Mouse (Mus musculus) limb, embryonic 14.5 days (tissue): ENCODE data around the gene Ncoa1. TPM values are rescaled to one million over a fixed set of nuclear protein-coding genes. Genes with fewer than 3 reads are reported as not detected.

Experiments
- ATAC-seq: fragments of 200-750 bp; cut with Nextera tagmentation; 2 replicates; pipeline ENCODE4 v1.8.0; 2017; ENCODE audit warnings: low read depth, moderate number of reproducible peaks, moderate TSS enrichment; ENCODE audit not compliant: low FRiP score
- DNase-seq: peaks from one replicate; pipeline ENCODE4 v3.0.0-alpha.2; 2015; ENCODE audit warnings: low spot score
- H3K27ac ChIP-seq: fragments of 300-500 bp; sonication (generic); replicated peaks from 2 replicates; pipeline ENCODE4 v1.5.1; 2014; ENCODE audit warnings: low read depth, mild to moderate bottlenecking, low read length, moderate library complexity, mixed read lengths
- H3K27me3 ChIP-seq: fragments of 300-500 bp; sonication (generic); 2 replicates; pipeline ENCODE4 v1.6.1; 2014; ENCODE audit warnings: low read length, mixed read lengths; ENCODE audit not compliant: control insufficient read depth, insufficient read depth
- H3K36me3 ChIP-seq: fragments of 300-500 bp; sonication (generic); 2 replicates; pipeline ENCODE4 v1.6.1; 2014; ENCODE audit warnings: mild to moderate bottlenecking, low read length, moderate library complexity, mixed read lengths; ENCODE audit not compliant: control insufficient read depth, insufficient read depth
- H3K4me1 ChIP-seq: fragments of 300-500 bp; sonication (generic); 2 replicates; pipeline ENCODE4 v1.6.1; 2014; ENCODE audit warnings: antibody characterized with exemption, low read length, mixed read lengths; ENCODE audit not compliant: control insufficient read depth, insufficient read depth
- H3K4me2 ChIP-seq: fragments of 300-500 bp; sonication (generic); replicated peaks from 2 replicates; pipeline ENCODE4 v1.6.1; 2014; ENCODE audit warnings: low read depth, mild to moderate bottlenecking, low read length, moderate library complexity; ENCODE audit not compliant: severe bottlenecking
- H3K4me3 ChIP-seq: fragments of 300-500 bp; sonication (generic); replicated peaks from 2 replicates; pipeline ENCODE4 v1.5.1; 2014; ENCODE audit warnings: low read length
- H3K9ac ChIP-seq: fragments of 300-500 bp; sonication (generic); 2 replicates; pipeline ENCODE4 v1.6.1; 2014; ENCODE audit warnings: mild to moderate bottlenecking, low read depth, low read length, moderate library complexity; ENCODE audit not compliant: severe bottlenecking
- H3K9me3 ChIP-seq: fragments of 300-500 bp; sonication (generic); 2 replicates; pipeline ENCODE4 v1.6.1; 2016; ENCODE audit warnings: low read length; ENCODE audit not compliant: control insufficient read depth
- POLR2A ChIP-seq: fragments of 200-500 bp; IDR thresholded peaks from 2 replicates; pipeline ENCODE4 v1.8.0; 2012; ENCODE audit warnings: inconsistent platforms, mild to moderate bottlenecking, moderate library complexity, borderline replicate concordance; ENCODE audit not compliant: insufficient read depth, insufficient read length; ENCODE audit errors: extremely low read depth
- WGBS: fragments of 180-500 bp; shearing (Covaris S2); extraction: QIAGEN DNeasy Blood & Tissue Kit; methylation state at CpG from one replicate; pipeline ENCODE4 v1.1.7; 2014; 5-methylcytosine and 5-hydroxymethylcytosine counted together
- polyA plus RNA-seq, 2 experiments: library from polyadenylated mRNA; depleted of rRNA in 1 of 2; stranded (reverse) in 1 of 2; unstranded in 1 of 2; fragments of >200 nt; fragmentation: Nextera tagmentation in 1 of 2; extraction: Ambion mirVana in 1 of 2; gene quantifications; 2 replicates each; pipeline versions ENCODE4 v1.2.1 to v1.2.3; 2012 to 2014

Ncoa1 gene
- polyA plus RNA-seq, 2 experiments = 26.3 to 26.9 TPM

DNA sequence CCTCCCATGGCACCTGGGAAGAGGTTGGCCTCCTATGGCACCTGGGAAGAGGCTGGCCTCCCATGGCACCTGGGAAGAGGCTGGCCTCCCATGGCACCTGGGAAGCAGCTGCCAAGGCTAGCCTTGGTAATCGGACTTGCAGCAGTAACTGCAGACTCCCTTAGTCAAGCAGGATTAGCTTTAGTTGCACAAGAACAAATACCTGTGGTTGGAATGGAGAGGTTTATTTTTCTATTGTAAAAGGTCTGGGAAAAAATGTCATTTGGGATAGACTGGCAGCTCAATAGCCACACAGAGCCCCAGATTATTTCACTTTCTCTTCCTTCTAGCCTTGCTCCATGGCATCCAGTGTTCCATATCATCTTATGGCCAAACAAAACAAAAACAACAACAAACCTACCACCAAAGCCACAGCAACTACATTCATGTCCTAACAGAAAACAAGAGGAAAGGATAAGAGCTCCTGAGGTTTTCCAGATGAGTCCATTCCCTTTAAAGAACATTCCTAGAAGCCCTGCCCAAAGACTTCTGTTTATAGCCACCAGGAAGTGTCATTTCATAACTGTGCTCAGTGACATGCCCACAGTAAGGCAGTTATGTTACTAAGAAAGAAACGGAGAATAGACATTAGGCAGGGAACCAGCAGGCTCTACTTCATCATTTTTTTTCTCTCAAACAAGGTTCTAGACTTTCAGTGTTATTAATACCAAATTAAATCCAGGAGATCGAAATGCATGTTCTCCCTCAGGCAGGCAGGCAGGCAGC, 46.7 kb downstream of the Ncoa1 start:
- no peak overlapping the region for H3K4me3 ChIP-seq
- 54% methylated on average over 3 of the region's 3 CpGs for WGBS
- H3K4me1 ChIP-seq = peaks cover 6% of the 10 kb centered on the region; the same call in 1 of the 2 replicates
- ATAC-seq (no peak), DNase-seq (no peak)
- H3K36me3 ChIP-seq = no peaks in the 10 kb centered on the region
- no peaks in the 10 kb centered on the region for H3K9me3 ChIP-seq
- H3K4me2 ChIP-seq = no peak overlapping the region
- no peak overlapping the region for H3K9ac ChIP-seq
- no peak for TF ChIP-seq POLR2A
- H3K27me3 ChIP-seq = no peaks in the 10 kb centered on the region
- no peak overlapping the region for H3K27ac ChIP-seq

GRCm38 (mm10) chr12:4418824-4419223, 58.2 kb downstream of the Ncoa1 start:
- Histone ChIP-seq H3K27ac (no peak overlapping the region), H3K9ac (no peak overlapping the region), H3K36me3 (no peaks in the 10 kb centered on the region), H3K9me3 (no peaks in the 10 kb centered on the region), H3K4me3 (no peak overlapping the region), H3K4me1 (no peaks in the 10 kb centered on the region), H3K4me2 (no peak overlapping the region), H3K27me3 (no peaks in the 10 kb centered on the region)
- no peak for TF ChIP-seq POLR2A
- 91% methylated on average over 4 of the region's 4 CpGs for WGBS
- ATAC-seq (no peak), DNase-seq (no peak)

DNA sequence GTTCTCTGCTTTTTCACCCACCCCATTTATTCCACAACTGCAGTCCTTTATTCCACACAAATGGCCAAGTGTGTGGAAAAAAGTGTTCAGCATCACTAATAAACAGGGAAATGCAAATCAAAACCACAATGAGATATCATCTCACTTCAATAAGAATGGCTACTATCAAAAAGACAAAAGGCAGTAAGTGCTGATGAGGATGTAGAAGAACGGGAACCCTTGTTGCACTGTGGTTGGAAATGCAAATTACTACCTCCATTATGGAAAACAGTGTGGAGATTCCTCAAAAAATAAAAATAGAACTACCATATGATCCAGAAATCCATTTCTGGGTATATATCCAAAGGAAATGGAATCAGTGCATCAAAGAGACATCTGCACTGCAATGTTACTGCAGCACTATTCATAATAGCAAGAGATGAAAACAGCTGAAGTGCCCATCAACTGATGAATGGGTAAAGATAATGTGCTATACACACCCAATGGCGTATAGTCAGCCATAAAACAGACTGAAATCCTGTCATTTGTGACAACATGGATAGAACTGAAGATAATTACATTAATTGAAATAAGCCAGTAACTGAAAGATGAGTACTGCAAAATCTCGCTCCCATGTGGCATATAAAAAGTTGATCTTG, 59.2 kb downstream of the Ncoa1 start:
- H3K27ac ChIP-seq = no peak overlapping the region
- no peak for DNase-seq
- WGBS = 80% methylated on average over 3 of the region's 3 CpGs
- no peaks in the 10 kb centered on the region for H3K9me3 ChIP-seq
- H3K4me3 ChIP-seq = no peak overlapping the region
- ATAC-seq = no peak
- TF ChIP-seq POLR2A = no peak
- no peaks in the 10 kb centered on the region for H3K4me1 ChIP-seq
- no peaks in the 10 kb centered on the region for H3K27me3 ChIP-seq
- H3K36me3 ChIP-seq = no peaks in the 10 kb centered on the region
- H3K9ac ChIP-seq = no peak overlapping the region
- no peak overlapping the region for H3K4me2 ChIP-seq

GRCm38 (mm10) chr12:4407085-4407484, 69.9 kb downstream of the Ncoa1 start:
- TF ChIP-seq POLR2A = no peak
- ATAC-seq = no peak

GRCm38 (mm10) chr12:4406155-4406554, 70.8 kb downstream of the Ncoa1 start:
- Histone ChIP-seq H3K9me3 (no peaks in the 10 kb centered on the region), H3K9ac (no peak overlapping the region), H3K4me2 (no peak overlapping the region), H3K27me3 (no peaks in the 10 kb centered on the region), H3K36me3 (no peaks in the 10 kb centered on the region), H3K4me3 (no peak overlapping the region), H3K4me1 (no peaks in the 10 kb centered on the region), H3K27ac (no peak overlapping the region)
- ATAC-seq (no peak), DNase-seq (no peak)
- TF ChIP-seq POLR2A = no peak
- WGBS = 70% methylated on average over 3 of the region's 3 CpGs

More at GRCm38 (mm10) chr12:4407085-4407484, 69.9 kb downstream of the Ncoa1 start:
- H3K4me1 ChIP-seq = no peaks in the 10 kb centered on the region
- H3K36me3 ChIP-seq = no peaks in the 10 kb centered on the region
- no peaks in the 10 kb centered on the region for H3K27me3 ChIP-seq
- H3K4me3 ChIP-seq = no peak overlapping the region
- no peak overlapping the region for H3K27ac ChIP-seq
- H3K4me2 ChIP-seq = no peak overlapping the region
- WGBS = 68% methylated on average over 2 of the region's 2 CpGs
- H3K9ac ChIP-seq = no peak overlapping the region
- no peak for DNase-seq
- no peaks in the 10 kb centered on the region for H3K9me3 ChIP-seq
